Mouse (Mus musculus) embryonic facial prominence, embryonic 14.5 days (tissue): ENCODE data around the gene Baz2b. TPM values are rescaled to one million over a fixed set of nuclear protein-coding genes. Genes with fewer than 3 reads are reported as not detected.

Source experiments
- ATAC-seq: fragments of 200-750 bp; cut with Nextera tagmentation; 2 replicates; pipeline ENCODE4 v1.8.0; 2017; ENCODE audit warnings: low read depth, moderate number of reproducible peaks, moderate TSS enrichment
- DNase-seq: peaks from one replicate; pipeline ENCODE4 v3.0.0-alpha.2; 2015; ENCODE audit warnings: low spot score
- H3K27ac ChIP-seq: fragments of 300-500 bp; sonication (generic); replicated peaks from 2 replicates; pipeline ENCODE4 v1.5.1; 2014; ENCODE audit warnings: low read depth, mild to moderate bottlenecking, low read length, moderate library complexity
- H3K27me3 ChIP-seq: fragments of 300-500 bp; sonication (generic); replicated peaks from 2 replicates; pipeline ENCODE4 v1.6.1; 2014; ENCODE audit warnings: low read length; ENCODE audit not compliant: control insufficient read depth, insufficient read depth
- H3K36me3 ChIP-seq: fragments of 300-500 bp; sonication (generic); 2 replicates; pipeline ENCODE4 v1.6.1; 2014; ENCODE audit warnings: low read length, mixed read lengths; ENCODE audit not compliant: control insufficient read depth, insufficient read depth
- H3K4me1 ChIP-seq: fragments of 300-500 bp; sonication (generic); 2 replicates; pipeline ENCODE4 v1.6.1; 2014; ENCODE audit warnings: antibody characterized with exemption, low read length; ENCODE audit not compliant: control insufficient read depth, insufficient read depth
- H3K4me2 ChIP-seq: fragments of 300-500 bp; sonication (generic); 2 replicates; pipeline ENCODE4 v1.6.1; 2014; ENCODE audit warnings: low read depth, mild to moderate bottlenecking, low read length, moderate library complexity, mixed read lengths
- H3K4me3 ChIP-seq: fragments of 300-500 bp; sonication (generic); 2 replicates; pipeline ENCODE4 v1.5.1; 2014; ENCODE audit warnings: low read depth, mild to moderate bottlenecking, low read length
- H3K9ac ChIP-seq: fragments of 300-500 bp; sonication (generic); 2 replicates; pipeline ENCODE4 v1.6.1; 2014; ENCODE audit warnings: low read depth, mild to moderate bottlenecking, low read length, moderate library complexity, mixed read lengths
- H3K9me3 ChIP-seq: fragments of 300-500 bp; sonication (generic); 2 replicates; pipeline ENCODE4 v1.6.1; 2016; ENCODE audit warnings: low read length; ENCODE audit not compliant: control insufficient read depth
- WGBS: fragments of 180-500 bp; shearing (Covaris S2); extraction: QIAGEN DNeasy Blood & Tissue Kit; methylation state at CpG from one replicate; pipeline ENCODE4 v1.1.7; 2014; 5-methylcytosine and 5-hydroxymethylcytosine counted together
- polyA plus RNA-seq: library from polyadenylated mRNA; unstranded; fragments of >200 nt; fragmentation: Nextera tagmentation; extraction: Ambion mirVana; gene quantifications from 2 replicates; pipeline ENCODE4 v1.2.1, GENCODE M21; 2014

Gene Baz2b
- polyA plus RNA-seq, 1 experiment from 2014 or later: 44.1 TPM

GRCm38 (mm10) chr2:60113661-60114560, 95.7 kb downstream of the Baz2b start:
- WGBS: 74% methylated on average over 12 of the region's 12 CpGs
- Histone ChIP-seq H3K4me1 (peaks cover 11% of the 10 kb centered on the region), H3K4me2 (no peak overlapping the region), H3K4me3 (no peak overlapping the region), H3K9me3 (peaks cover 7% of the 10 kb centered on the region; the same call in 1 of the 2 replicates), H3K27ac (no peak overlapping the region), H3K9ac (no peak overlapping the region), H3K27me3 (no peaks in the 10 kb centered on the region), H3K36me3 (peaks cover 13% of the 10 kb centered on the region; the same call in 1 of the 2 replicates)
- ATAC-seq: no peak
- DNase-seq: no peak

DNA sequence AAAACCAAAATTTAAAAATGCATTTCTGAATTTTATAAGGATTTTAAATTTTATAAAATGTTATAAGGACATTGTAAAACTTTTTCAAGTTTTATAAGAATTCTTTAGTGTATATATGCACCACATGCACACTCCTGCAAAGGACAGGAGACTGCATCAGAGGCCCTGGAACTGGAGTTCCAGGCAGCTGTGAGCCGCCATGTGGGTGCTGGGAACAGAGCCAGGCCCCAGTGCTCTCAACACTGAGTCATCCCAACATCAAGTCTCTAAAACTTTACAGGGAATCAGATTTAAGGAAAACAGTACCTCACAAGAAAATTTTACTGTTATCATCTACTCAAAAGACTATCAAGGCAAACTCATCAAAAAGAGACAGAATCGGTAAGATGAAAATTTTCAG, 97.5 kb downstream of the Baz2b start:
- H3K9me3 ChIP-seq: peaks cover 7% of the 10 kb centered on the region; the same call in 1 of the 2 replicates
- ATAC-seq (no peak), DNase-seq (no peak)
- 92% methylated on average over 2 of the region's 2 CpGs for whole genome bisulfite sequencing
- no peak overlapping the region for H3K27ac ChIP-seq
- H3K36me3 ChIP-seq: peaks cover 13% of the 10 kb centered on the region; the same call in 1 of the 2 replicates
- H3K4me3 ChIP-seq: no peak overlapping the region
- H3K4me2 ChIP-seq: no peak overlapping the region
- H3K27me3 ChIP-seq: no peaks in the 10 kb centered on the region
- H3K4me1 ChIP-seq: peaks cover 7% of the 10 kb centered on the region; the same call in 1 of the 2 replicates
- H3K9ac ChIP-seq: no peak overlapping the region

DNA sequence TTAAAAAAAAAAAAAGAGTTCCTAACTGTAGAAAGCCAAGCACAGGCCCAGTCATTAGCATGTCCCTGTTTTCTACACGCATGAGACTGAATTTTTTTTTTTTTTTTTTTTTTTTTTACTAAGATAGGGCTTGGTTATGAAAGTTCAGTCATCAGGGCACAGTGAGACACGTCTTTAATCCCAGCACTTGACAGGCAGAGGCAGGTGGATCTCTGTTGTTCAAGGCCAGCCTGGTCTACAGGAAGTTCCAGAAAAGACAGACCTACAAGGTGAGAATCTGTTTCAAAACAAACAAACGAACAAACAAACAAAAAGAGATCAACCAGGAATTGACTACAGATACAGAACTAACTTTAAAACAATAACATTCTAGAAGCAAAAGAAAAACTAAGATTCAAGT, 100.6 kb downstream of the Baz2b start:
- 87% methylated on average over 3 of the region's 3 CpGs for WGBS
- H3K27ac ChIP-seq: no peak overlapping the region
- H3K36me3 ChIP-seq: peaks cover 13% of the 10 kb centered on the region; the same call in 1 of the 2 replicates
- no peak overlapping the region for H3K4me3 ChIP-seq
- H3K9me3 ChIP-seq: peaks cover 7% of the 10 kb centered on the region; the same call in 1 of the 2 replicates
- H3K27me3 ChIP-seq: no peaks in the 10 kb centered on the region
- no peak overlapping the region for H3K9ac ChIP-seq
- DNase-seq (no peak), ATAC-seq (no peak)
- H3K4me2 ChIP-seq: no peak overlapping the region
- H3K4me1 ChIP-seq: no peaks in the 10 kb centered on the region; the same call in 1 of the 2 replicates

DNA sequence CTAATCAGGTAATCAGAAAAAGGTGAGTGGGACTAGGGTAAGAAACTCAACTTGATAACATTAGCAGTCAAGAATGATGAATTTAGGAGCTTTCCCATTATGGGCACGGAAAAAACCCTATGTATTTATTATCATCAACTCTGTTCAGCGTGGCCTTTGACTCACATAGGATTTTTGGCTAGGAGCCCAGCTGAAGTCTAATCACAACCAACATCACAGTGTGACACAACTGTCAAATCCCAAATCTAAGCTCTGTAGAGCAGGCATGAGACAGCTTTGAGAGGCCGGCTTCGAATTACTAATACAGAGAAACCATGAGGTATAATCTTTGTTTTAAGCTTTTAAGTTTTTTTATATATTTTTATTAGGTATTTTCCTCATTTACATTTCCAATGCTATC, 113.0 kb downstream of the Baz2b start:
- Histone ChIP-seq H3K4me1 (no peaks in the 10 kb centered on the region), H3K9me3 (no peaks in the 10 kb centered on the region), H3K27ac (no peak overlapping the region), H3K9ac (no peak overlapping the region), H3K4me3 (no peak overlapping the region), H3K4me2 (no peak overlapping the region), H3K36me3 (0 out of 2 replicates have a peak, but pooled peaks cover 4% of the 10 kb centered on the region), H3K27me3 (no peaks in the 10 kb centered on the region)
- WGBS: 74% methylated on average over 4 of the region's 4 CpGs
- no peak for DNase-seq
- ATAC-seq: no peak

- Histone ChIP-seq H3K36me3 (0 out of 2 replicates have a peak, but pooled peaks cover 4% of the 10 kb centered on the region), H3K4me2 (no peak overlapping the region), H3K4me1 (no peaks in the 10 kb centered on the region), H3K27ac (no peak overlapping the region), H3K9ac (no peak overlapping the region), H3K9me3 (no peaks in the 10 kb centered on the region), H3K4me3 (no peak overlapping the region), H3K27me3 (no peaks in the 10 kb centered on the region)
- DNase-seq (no peak), ATAC-seq (no peak)
- WGBS: 66% methylated on average over 6 of the region's 6 CpGs
Measured at GRCm38 (mm10) chr2:60090280-60090679, 119.4 kb downstream of the Baz2b start.

GRCm38 (mm10) chr2:60089528-60090247, 120.0 kb downstream of the Baz2b start:
- H3K9ac ChIP-seq: no peak overlapping the region
- H3K27ac ChIP-seq: no peak overlapping the region
- no peak overlapping the region for H3K4me2 ChIP-seq
- 0 out of 2 replicates have a peak, but pooled peaks cover 2% of the 10 kb centered on the region for H3K36me3 ChIP-seq
- H3K4me1 ChIP-seq: no peaks in the 10 kb centered on the region
- H3K27me3 ChIP-seq: no peaks in the 10 kb centered on the region
- ATAC-seq (no peak), DNase-seq (no peak)
- no peak overlapping the region for H3K4me3 ChIP-seq
- H3K9me3 ChIP-seq: no peaks in the 10 kb centered on the region
- WGBS: 68% methylated on average over 15 of the region's 15 CpGs

- DNase-seq (no peak), ATAC-seq (no peak)
- Histone ChIP-seq H3K4me2 (no peak overlapping the region), H3K9ac (no peak overlapping the region), H3K9me3 (no peaks in the 10 kb centered on the region), H3K27me3 (no peaks in the 10 kb centered on the region), H3K36me3 (no peaks in the 10 kb centered on the region), H3K4me3 (no peak overlapping the region), H3K27ac (no peak overlapping the region), H3K4me1 (no peaks in the 10 kb centered on the region)
- WGBS: 86% methylated on average over 14 of the region's 14 CpGs
Measured at GRCm38 (mm10) chr2:60088785-60089527, 120.7 kb downstream of the Baz2b start.
